Mouse (Mus musculus) intestine, postnatal 0 days (tissue): ENCODE results near the gene Pram1. TPM values are rescaled to one million over a fixed set of nuclear protein-coding genes. Genes with fewer than 3 reads are reported as not detected.

Source experiments
- ATAC-seq: fragments of 200-750 bp; cut with Nextera tagmentation; 2 replicates; pipeline ENCODE4 v1.8.0; 2017; ENCODE audit warnings: mild to moderate bottlenecking, moderate TSS enrichment, moderate library complexity
- H3K27ac ChIP-seq: fragments of 300-500 bp; sonication (generic); 2 replicates; pipeline ENCODE4 v1.5.1; 2014; ENCODE audit warnings: mild to moderate bottlenecking, low read depth, low read length, moderate library complexity
- H3K27me3 ChIP-seq: fragments of 300-500 bp; sonication (generic); replicated peaks from 2 replicates; pipeline ENCODE4 v1.6.1; 2014; ENCODE audit warnings: low read length, mixed read lengths; ENCODE audit not compliant: control insufficient read depth, insufficient read depth
- H3K36me3 ChIP-seq: fragments of 300-500 bp; sonication (generic); 2 replicates; pipeline ENCODE4 v1.6.1; 2014; ENCODE audit warnings: mild to moderate bottlenecking, moderate library complexity; ENCODE audit not compliant: control insufficient read depth, insufficient read depth
- H3K4me1 ChIP-seq: fragments of 300-500 bp; sonication (generic); replicated peaks from 2 replicates; pipeline ENCODE4 v1.6.1; 2014; ENCODE audit warnings: antibody characterized with exemption, low read length, mixed read lengths; ENCODE audit not compliant: control insufficient read depth, insufficient read depth
- H3K4me2 ChIP-seq: fragments of 300-500 bp; sonication (generic); replicated peaks from 2 replicates; pipeline ENCODE4 v1.6.1; 2014; ENCODE audit warnings: low read depth, mild to moderate bottlenecking, moderate library complexity
- H3K4me3 ChIP-seq: fragments of 300-500 bp; sonication (generic); 2 replicates; pipeline ENCODE4 v1.5.1; 2014; ENCODE audit warnings: low read depth, low read length
- H3K9ac ChIP-seq: fragments of 300-500 bp; sonication (generic); 2 replicates; pipeline ENCODE4 v1.6.1; 2014; ENCODE audit warnings: mild to moderate bottlenecking, low read depth, low read length
- H3K9me3 ChIP-seq: fragments of 300-500 bp; sonication (generic); 2 replicates; pipeline ENCODE4 v1.6.1; 2016; ENCODE audit warnings: mixed run types; ENCODE audit not compliant: control insufficient read depth
- CTCF ChIP-seq: sonication (generic); IDR thresholded peaks from 2 replicates; pipeline ENCODE4 v1.5.1; 2016; ENCODE audit warnings: low read depth, mild to moderate bottlenecking, control low read depth, antibody characterized with exemption, moderate library complexity
- WGBS: fragments of 180-500 bp; shearing (Covaris S2); extraction: QIAGEN DNeasy Blood & Tissue Kit; methylation state at CpG from one replicate; pipeline ENCODE4 v1.1.7; 2014; 5-methylcytosine and 5-hydroxymethylcytosine counted together
- polyA plus RNA-seq: library from polyadenylated mRNA; unstranded; fragments of >200 nt; fragmentation: Nextera tagmentation; extraction: Ambion mirVana; gene quantifications from 2 replicates; pipeline ENCODE4 v1.2.1, GENCODE M21; 2015

Pram1 gene
- polyA plus RNA-seq, 1 experiment from 2014 or later: 0.25 TPM

DNA sequence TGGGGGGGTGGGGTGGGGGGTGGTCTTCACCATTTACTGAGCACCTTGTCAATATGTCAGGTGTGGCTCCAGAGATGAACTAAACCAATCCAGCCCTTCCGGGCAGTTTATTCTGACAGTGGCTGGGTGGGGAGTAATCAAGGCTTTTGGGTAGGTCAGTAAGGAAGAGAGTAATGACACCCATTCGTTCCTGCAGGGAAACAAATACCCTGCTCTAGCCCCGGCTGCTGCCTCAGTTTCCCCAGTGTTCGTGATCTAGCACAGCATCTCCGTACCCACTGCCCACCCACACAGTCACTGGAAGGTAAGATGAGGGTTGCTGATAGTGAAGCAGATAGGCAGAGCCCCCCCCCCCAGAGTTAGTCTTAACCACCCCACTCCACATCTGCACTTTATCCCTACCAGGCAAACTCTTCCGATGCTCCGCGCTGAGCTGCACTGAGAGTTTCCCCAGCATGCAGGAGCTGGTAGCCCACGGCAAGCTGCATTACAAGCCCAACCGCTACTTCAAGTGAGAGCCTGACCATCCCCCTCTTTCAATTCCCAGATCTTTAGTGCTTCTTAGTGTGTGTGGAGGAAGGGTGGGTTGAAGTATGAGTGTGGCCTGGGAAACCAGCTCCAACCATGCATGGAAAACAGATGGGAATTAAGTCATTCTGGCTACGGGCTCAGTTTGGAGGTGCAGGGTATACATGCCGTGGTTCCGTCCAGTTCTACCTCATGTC, 7.5 kb upstream of the Pram1 start:
- Histone ChIP-seq H3K9me3 (no peaks in the 10 kb centered on the region), H3K4me1 (no peaks in the 10 kb centered on the region; the same call in 1 of the 2 replicates), H3K27ac (no peak overlapping the region), H3K4me2 (no peak overlapping the region; the same call in 1 of the 2 replicates), H3K36me3 (peaks cover 15% of the 10 kb centered on the region; the same call in 1 of the 2 replicates), H3K9ac (peak overlapping the region; percentile 64; the same call in 1 of the 2 replicates), H3K4me3 (no peak overlapping the region), H3K27me3 (no peaks in the 10 kb centered on the region)
- no peak for TF ChIP-seq CTCF
- ATAC-seq: no peak
- 87% methylated on average over 13 of the region's 13 CpGs for WGBS

DNA sequence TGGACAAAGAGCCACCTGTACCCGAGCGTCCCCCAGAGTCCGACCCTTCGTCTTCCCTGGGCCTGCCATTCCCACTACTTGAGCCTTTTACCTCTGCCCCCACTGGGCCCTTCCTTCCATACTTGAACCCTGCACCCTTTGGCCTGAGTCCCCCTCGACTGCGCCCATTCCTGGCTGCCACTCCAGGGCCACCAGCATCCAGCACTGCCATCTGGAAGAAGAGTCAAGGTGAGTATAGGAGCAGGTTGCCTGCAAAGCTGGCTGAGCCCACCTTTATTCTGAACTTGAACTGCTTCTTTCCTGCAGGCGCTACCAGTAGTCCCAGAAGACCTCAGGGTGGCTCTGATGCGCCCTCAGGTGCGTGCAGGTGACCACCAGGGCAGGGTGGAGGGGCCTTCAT, 6.6 kb upstream of the Pram1 start:
- H3K9me3 ChIP-seq: no peaks in the 10 kb centered on the region
- H3K4me2 ChIP-seq: no peak overlapping the region
- H3K27me3 ChIP-seq: no peaks in the 10 kb centered on the region
- H3K36me3 ChIP-seq: peaks cover 15% of the 10 kb centered on the region; the same call in 1 of the 2 replicates
- 93% methylated on average over 9 of the region's 9 CpGs for WGBS
- no peak overlapping the region for H3K4me3 ChIP-seq
- no peak for TF ChIP-seq CTCF
- ATAC-seq: no peak
- no peaks in the 10 kb centered on the region; the same call in 1 of the 2 replicates for H3K4me1 ChIP-seq
- no peak overlapping the region for H3K27ac ChIP-seq
- H3K9ac ChIP-seq: no peak overlapping the region

DNA sequence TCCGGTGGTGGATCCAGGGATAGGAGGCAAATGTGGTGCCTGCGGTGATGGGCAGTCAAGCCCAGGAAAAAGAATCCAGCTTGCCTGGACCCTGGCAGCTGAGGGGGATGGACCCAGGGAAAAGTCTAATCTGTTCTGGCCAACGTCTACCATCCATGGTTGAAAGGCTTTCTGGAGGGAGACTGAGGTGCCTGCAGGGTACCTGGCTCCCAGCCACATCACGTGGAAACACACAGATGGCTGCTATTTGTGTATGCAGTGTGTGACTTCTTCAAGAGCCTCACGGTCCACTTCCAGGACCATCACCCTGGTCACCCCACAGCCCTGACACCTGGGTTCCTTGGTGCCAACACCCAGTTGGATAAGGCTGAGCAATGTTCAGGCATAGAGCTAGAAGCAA, 6.1 kb upstream of the Pram1 start:
- H3K27me3 ChIP-seq: no peaks in the 10 kb centered on the region
- no peak for TF ChIP-seq CTCF
- no peak overlapping the region for H3K4me3 ChIP-seq
- H3K9me3 ChIP-seq: no peaks in the 10 kb centered on the region
- WGBS: 87% methylated on average over 5 of the region's 5 CpGs
- H3K27ac ChIP-seq: no peak overlapping the region
- no peak overlapping the region for H3K9ac ChIP-seq
- H3K36me3 ChIP-seq: peaks cover 15% of the 10 kb centered on the region; the same call in 1 of the 2 replicates
- no peak for ATAC-seq
- no peaks in the 10 kb centered on the region; the same call in 1 of the 2 replicates for H3K4me1 ChIP-seq
- H3K4me2 ChIP-seq: no peak overlapping the region

DNA sequence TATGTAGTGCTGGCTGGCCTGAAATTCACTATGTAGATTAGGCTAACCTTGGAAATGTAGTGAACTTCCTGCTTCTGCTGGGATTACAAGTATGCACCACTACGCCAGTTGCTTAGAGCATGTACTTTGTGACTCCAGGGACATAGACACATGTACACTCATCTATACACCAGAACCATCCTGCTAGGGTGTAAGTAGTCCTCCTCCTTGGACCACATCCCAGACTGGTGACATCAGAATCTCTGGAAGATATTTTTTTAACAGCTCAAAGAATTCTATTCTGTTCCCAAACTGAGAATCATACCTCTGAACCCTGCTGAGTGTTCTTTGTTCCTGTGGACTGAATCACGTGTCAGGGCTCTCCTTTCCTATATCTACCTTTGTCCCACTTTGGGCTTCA, 818 bp upstream of the Pram1 start:
- no peak overlapping the region for H3K4me2 ChIP-seq
- H3K4me3 ChIP-seq: no peak overlapping the region
- peaks cover under 1% of the 10 kb centered on the region; the same call in 1 of the 2 replicates for H3K36me3 ChIP-seq
- no peaks in the 10 kb centered on the region for H3K9me3 ChIP-seq
- no peaks in the 10 kb centered on the region for H3K4me1 ChIP-seq
- no peak overlapping the region for H3K9ac ChIP-seq
- no peak for ATAC-seq
- H3K27ac ChIP-seq: no peak overlapping the region
- 65% methylated on average over 2 of the region's 2 CpGs for WGBS
- no peaks in the 10 kb centered on the region for H3K27me3 ChIP-seq
- no peak for TF ChIP-seq CTCF

DNA sequence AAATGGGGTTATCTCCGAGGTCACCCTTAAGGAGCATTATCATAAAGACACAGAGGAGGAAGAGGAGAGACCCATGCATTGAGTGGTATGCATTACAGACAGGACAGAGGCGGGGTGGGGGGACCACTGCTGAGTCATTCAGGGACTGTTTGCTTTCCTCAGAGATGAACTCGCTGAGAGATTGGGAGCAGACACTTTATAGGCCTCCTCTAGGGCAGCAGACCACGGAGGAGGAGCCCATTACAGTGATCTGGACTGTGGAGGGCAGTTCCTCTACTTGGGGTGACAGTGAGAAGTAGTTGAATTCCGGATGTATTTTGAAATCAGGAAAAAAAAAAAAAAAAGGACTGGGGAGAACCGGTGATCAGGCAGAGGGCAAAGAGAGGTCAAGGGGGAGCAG, 1.9 kb downstream of the Pram1 start:
- H3K4me3 ChIP-seq: no peak overlapping the region
- H3K4me2 ChIP-seq: no peak overlapping the region
- H3K27ac ChIP-seq: no peak overlapping the region
- H3K9me3 ChIP-seq: no peaks in the 10 kb centered on the region
- no peak for TF ChIP-seq CTCF
- H3K27me3 ChIP-seq: no peaks in the 10 kb centered on the region
- H3K4me1 ChIP-seq: no peaks in the 10 kb centered on the region
- H3K9ac ChIP-seq: no peak overlapping the region
- no peak for ATAC-seq
- 47% methylated on average over 6 of the region's 6 CpGs for WGBS
- peaks cover 19% of the 10 kb centered on the region for H3K36me3 ChIP-seq

DNA sequence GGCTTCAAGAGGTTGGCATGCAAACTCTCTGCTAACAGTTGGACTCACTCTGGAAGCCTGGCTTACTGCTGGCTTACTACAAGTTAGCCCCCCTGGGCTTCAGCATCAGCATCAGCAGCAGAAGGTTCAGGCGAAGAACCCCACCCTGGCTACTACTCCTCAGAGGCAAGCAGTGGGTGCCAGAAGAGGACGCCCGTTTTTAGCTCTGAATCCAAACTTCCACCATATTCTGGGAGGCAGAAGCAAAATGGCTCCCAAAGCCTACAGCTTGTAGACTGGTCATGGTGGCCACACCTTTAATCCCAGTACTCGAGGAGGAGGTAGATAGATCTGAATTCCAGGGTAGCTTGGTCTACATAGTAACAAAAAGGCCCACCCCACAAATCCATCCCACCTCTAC, 6.2 kb downstream of the Pram1 start:
- Histone ChIP-seq H3K27me3 (no peaks in the 10 kb centered on the region), H3K36me3 (peaks cover 57% of the 10 kb centered on the region), H3K4me2 (no peak overlapping the region), H3K4me3 (no peak overlapping the region), H3K4me1 (no peaks in the 10 kb centered on the region), H3K9me3 (no peaks in the 10 kb centered on the region), H3K9ac (no peak overlapping the region), H3K27ac (no peak overlapping the region)
- no peak for ATAC-seq
- WGBS: 93% methylated on average over 4 of the region's 4 CpGs
- no peak for TF ChIP-seq CTCF

DNA sequence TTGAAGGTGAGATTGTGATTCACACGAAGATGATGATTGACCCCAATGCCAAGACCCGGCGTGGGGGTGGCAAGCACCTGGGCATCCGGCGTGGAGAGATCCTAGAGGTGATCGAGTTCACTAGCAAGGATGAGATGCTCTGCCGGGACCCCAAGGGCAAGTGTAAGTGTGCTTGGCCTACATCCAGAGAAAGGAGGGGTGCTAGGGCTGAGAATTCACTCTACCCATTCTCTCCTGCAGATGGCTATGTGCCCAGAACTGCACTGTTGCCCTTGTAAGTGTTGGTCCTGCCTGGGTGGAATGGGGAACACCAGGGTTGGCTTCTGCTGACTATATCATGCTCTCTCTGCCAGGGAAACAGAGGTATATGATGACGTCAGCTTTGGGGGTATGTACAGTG, 7.2 kb downstream of the Pram1 start:
- H3K27me3 ChIP-seq: no peaks in the 10 kb centered on the region
- 95% methylated on average over 8 of the region's 8 CpGs for WGBS
- H3K9me3 ChIP-seq: no peaks in the 10 kb centered on the region
- H3K9ac ChIP-seq: no peak overlapping the region
- H3K4me2 ChIP-seq: no peak overlapping the region
- H3K27ac ChIP-seq: no peak overlapping the region
- no peak overlapping the region for H3K4me3 ChIP-seq
- peaks cover 67% of the 10 kb centered on the region for H3K36me3 ChIP-seq
- ATAC-seq: no peak
- no peak for TF ChIP-seq CTCF
- H3K4me1 ChIP-seq: no peaks in the 10 kb centered on the region
